Mouse (Mus musculus) intestine, embryonic 14.5 days (tissue): ENCODE measurements around the gene Camk2n1. TPM values are rescaled to one million over a fixed set of nuclear protein-coding genes. Genes with fewer than 3 reads are reported as not detected.

ENCODE experiments used
- ATAC-seq: fragments of 200-750 bp; cut with Nextera tagmentation; replicated peaks from 2 replicates; pipeline ENCODE4 v1.8.0; 2017; ENCODE audit warnings: low read depth, moderate number of reproducible peaks, moderate TSS enrichment, moderate library complexity; ENCODE audit not compliant: low FRiP score, low TSS enrichment
- DNase-seq: peaks from one replicate; pipeline ENCODE4 v3.0.0-alpha.2; 2018; ENCODE audit warnings: low spot score
- H3K27ac ChIP-seq: fragments of 300-500 bp; sonication (generic); 2 replicates; pipeline ENCODE4 v1.5.1; 2014; ENCODE audit warnings: low read depth, mild to moderate bottlenecking, control low read depth
- H3K27me3 ChIP-seq: fragments of 300-500 bp; sonication (generic); replicated peaks from 2 replicates; pipeline ENCODE4 v1.6.1; 2014; ENCODE audit warnings: low read length, control low read depth; ENCODE audit not compliant: control insufficient read depth, insufficient read depth
- H3K36me3 ChIP-seq: fragments of 300-500 bp; sonication (generic); 2 replicates; pipeline ENCODE4 v1.6.1; 2014; ENCODE audit warnings: low read length, control low read depth; ENCODE audit not compliant: control insufficient read depth, insufficient read depth
- H3K4me1 ChIP-seq: fragments of 300-500 bp; sonication (generic); replicated peaks from 2 replicates; pipeline ENCODE4 v1.6.1; 2014; ENCODE audit warnings: low read length, control low read depth, mixed read lengths; ENCODE audit not compliant: control insufficient read depth, insufficient read depth
- H3K4me2 ChIP-seq: fragments of 300-500 bp; sonication (generic); 2 replicates; pipeline ENCODE4 v1.6.1; 2014; ENCODE audit warnings: low read length
- H3K4me3 ChIP-seq: fragments of 300-500 bp; sonication (generic); 2 replicates; pipeline ENCODE4 v1.5.1; 2014; ENCODE audit warnings: low read depth, low read length, control low read depth, mixed read lengths
- H3K9ac ChIP-seq: fragments of 300-500 bp; sonication (generic); 2 replicates; pipeline ENCODE4 v1.6.1; 2014; ENCODE audit warnings: mild to moderate bottlenecking, low read length
- H3K9me3 ChIP-seq: fragments of 300-500 bp; sonication (generic); 2 replicates; pipeline ENCODE4 v1.6.1; 2016; ENCODE audit warnings: low read length, control low read depth; ENCODE audit not compliant: control insufficient read depth
- WGBS: fragments of 180-500 bp; shearing (Covaris S2); extraction: QIAGEN DNeasy Blood & Tissue Kit; methylation state at CpG from one replicate; pipeline ENCODE4 v1.1.7; 2014; 5-methylcytosine and 5-hydroxymethylcytosine counted together
- polyA plus RNA-seq: library from polyadenylated mRNA; unstranded; fragments of >200 nt; fragmentation: Nextera tagmentation; extraction: Ambion mirVana; gene quantifications from 2 replicates; pipeline ENCODE4 v1.2.1, GENCODE M21; 2014

The Camk2n1 gene
- polyA plus RNA-seq, 1 experiment from 2014 or later: 5.9 TPM

GRCm38 (mm10) chr4:138467451-138467850 is 13.3 kb downstream of the Camk2n1 start:
- Histone ChIP-seq H3K27me3 (no peaks in the 10 kb centered on the region), H3K27ac (no peak overlapping the region), H3K4me2 (no peak overlapping the region), H3K9ac (no peak overlapping the region), H3K9me3 (no peaks in the 10 kb centered on the region), H3K4me3 (no peak overlapping the region), H3K4me1 (peaks cover 62% of the 10 kb centered on the region), H3K36me3 (no peaks in the 10 kb centered on the region)
- no peak for DNase-seq
- ATAC-seq: no peak
- WGBS: 85% methylated on average over 5 of the region's 5 CpGs

GRCm38 (mm10) chr4:138469080-138469479 is 15.0 kb downstream of the Camk2n1 start:
- H3K27me3 ChIP-seq: no peaks in the 10 kb centered on the region
- peak overlapping the region; percentile 33 for H3K4me2 ChIP-seq
- WGBS: 8% methylated on average over 7 of the region's 7 CpGs
- H3K27ac ChIP-seq: peak overlapping the region; percentile 25; the same call in 1 of the 2 replicates
- H3K36me3 ChIP-seq: no peaks in the 10 kb centered on the region
- no peaks in the 10 kb centered on the region for H3K9me3 ChIP-seq
- H3K9ac ChIP-seq: no peak overlapping the region
- no peak overlapping the region for H3K4me3 ChIP-seq
- ATAC-seq: no peak
- peak; percentile 66 for DNase-seq
- H3K4me1 ChIP-seq: peaks cover 48% of the 10 kb centered on the region

- 35% methylated on average over 7 of the region's 7 CpGs for WGBS
- H3K4me1 ChIP-seq: peaks cover 30% of the 10 kb centered on the region
- no peak overlapping the region for H3K27ac ChIP-seq
- no peaks in the 10 kb centered on the region for H3K27me3 ChIP-seq
- H3K4me3 ChIP-seq: no peak overlapping the region
- H3K4me2 ChIP-seq: 0 out of 2 replicates have a peak overlapping the region, but pooled peaks have one; percentile 13
- DNase-seq: no peak
- no peak for ATAC-seq
- H3K9me3 ChIP-seq: no peaks in the 10 kb centered on the region
- no peak overlapping the region for H3K9ac ChIP-seq
- no peaks in the 10 kb centered on the region for H3K36me3 ChIP-seq
Observed at GRCm38 (mm10) chr4:138471241-138471640, 17.1 kb downstream of the Camk2n1 start.

- WGBS: 73% methylated on average over 7 of the region's 7 CpGs
- H3K27ac ChIP-seq: no peak overlapping the region
Observed at GRCm38 (mm10) chr4:138479595-138479994, 25.5 kb downstream of the Camk2n1 start.

GRCm38 (mm10) chr4:138480962-138481361 is 26.8 kb downstream of the Camk2n1 start:
- Histone ChIP-seq H3K4me1 (peaks cover 10% of the 10 kb centered on the region), H3K27ac (no peak overlapping the region), H3K9me3 (no peaks in the 10 kb centered on the region), H3K27me3 (no peaks in the 10 kb centered on the region), H3K36me3 (no peaks in the 10 kb centered on the region), H3K4me2 (no peak overlapping the region; the same call in 1 of the 2 replicates), H3K4me3 (no peak overlapping the region), H3K9ac (no peak overlapping the region)
- DNase-seq (no peak), ATAC-seq (no peak)
- 28% methylated on average over 9 of the region's 9 CpGs for WGBS

More at GRCm38 (mm10) chr4:138479595-138479994, 25.5 kb downstream of the Camk2n1 start:
- no peaks in the 10 kb centered on the region for H3K9me3 ChIP-seq
- no peak overlapping the region for H3K4me3 ChIP-seq
- ATAC-seq: no peak
- no peak overlapping the region for H3K4me2 ChIP-seq
- no peak overlapping the region for H3K9ac ChIP-seq
- H3K27me3 ChIP-seq: no peaks in the 10 kb centered on the region
- H3K36me3 ChIP-seq: no peaks in the 10 kb centered on the region
- peaks cover 7% of the 10 kb centered on the region for H3K4me1 ChIP-seq
- no peak for DNase-seq

- H3K27ac ChIP-seq: no peak overlapping the region
- peaks cover 12% of the 10 kb centered on the region for H3K4me1 ChIP-seq
- no peaks in the 10 kb centered on the region for H3K9me3 ChIP-seq
- H3K27me3 ChIP-seq: no peaks in the 10 kb centered on the region
- 53% methylated on average over 8 of the region's 8 CpGs for WGBS
- no peaks in the 10 kb centered on the region for H3K36me3 ChIP-seq
- no peak overlapping the region for H3K4me2 ChIP-seq
- no peak overlapping the region for H3K4me3 ChIP-seq
- DNase-seq (no peak), ATAC-seq (no peak)
- H3K9ac ChIP-seq: no peak overlapping the region
Observed at GRCm38 (mm10) chr4:138482721-138483120, 28.6 kb downstream of the Camk2n1 start.

GRCm38 (mm10) chr4:138488241-138488640 is 34.1 kb downstream of the Camk2n1 start:
- Histone ChIP-seq H3K9ac (no peak overlapping the region), H3K4me3 (no peak overlapping the region), H3K4me1 (peaks cover 12% of the 10 kb centered on the region; the same call in 1 of the 2 replicates), H3K27me3 (no peaks in the 10 kb centered on the region), H3K9me3 (no peaks in the 10 kb centered on the region), H3K36me3 (no peaks in the 10 kb centered on the region), H3K4me2 (no peak overlapping the region), H3K27ac (no peak overlapping the region)
- ATAC-seq (no peak), DNase-seq (no peak)
- 71% methylated on average over 8 of the region's 8 CpGs for WGBS

- no peak overlapping the region for H3K4me2 ChIP-seq
- 84% methylated on average over 4 of the region's 4 CpGs for WGBS
- no peak for ATAC-seq
Observed at GRCm38 (mm10) chr4:138491088-138491487, 37.0 kb downstream of the Camk2n1 start.

GRCm38 (mm10) chr4:138493161-138494001 is 39.3 kb downstream of the Camk2n1 start:
- H3K36me3 ChIP-seq: no peaks in the 10 kb centered on the region
- H3K27ac ChIP-seq: no peak overlapping the region; the same call in 1 of the 2 replicates
- no peaks in the 10 kb centered on the region for H3K27me3 ChIP-seq
- no peak overlapping the region for H3K4me2 ChIP-seq
- H3K4me3 ChIP-seq: no peak overlapping the region
- H3K9ac ChIP-seq: no peak overlapping the region
- no peaks in the 10 kb centered on the region for H3K9me3 ChIP-seq
- ATAC-seq (no peak), DNase-seq (no peak)
- peaks cover 42% of the 10 kb centered on the region for H3K4me1 ChIP-seq
- 55% methylated on average over 5 of the region's 5 CpGs for WGBS

More at GRCm38 (mm10) chr4:138491088-138491487, 37.0 kb downstream of the Camk2n1 start:
- H3K9me3 ChIP-seq: no peaks in the 10 kb centered on the region
- no peaks in the 10 kb centered on the region for H3K27me3 ChIP-seq
- H3K4me3 ChIP-seq: no peak overlapping the region
- peaks cover 34% of the 10 kb centered on the region for H3K4me1 ChIP-seq
- no peaks in the 10 kb centered on the region for H3K36me3 ChIP-seq
- no peak for DNase-seq
- no peak overlapping the region for H3K27ac ChIP-seq
- no peak overlapping the region for H3K9ac ChIP-seq
